ENCODE assay signal across 16 mouse cellular contexts in genomic region chr9:45185250-45185649, GRCm38 (mm10). TPM values are rescaled to one million over a fixed set of nuclear protein-coding genes. Genes with fewer than 3 reads are reported as not detected.
DNase-seq lines count a peak whose midpoint lies in the region; ATAC-seq and TF ChIP-seq lines count a peak whose summit lies in the region.
"Had no signal": no experiment of that assay in that cellular context is flagged by ENCODE, and none has a peak within 500 bp of the region (broad histone marks: within the 10 kb centered on the region; RNA-seq: fewer than 3 reads in every experiment).

No protein-coding gene starts in this region.

- no peaks in the 10 kb centered on the region for H3K36me3 ChIP-seq in forebrain, postnatal 0 days (ENCODE audit: insufficient read depth)
- H3K36me3 ChIP-seq in forebrain, embryonic 15.5 days = no peaks in the 10 kb centered on the region
- no peaks in the 10 kb centered on the region for H3K36me3 ChIP-seq in limb, embryonic 10.5 days
- H3K36me3 ChIP-seq: heart, embryonic 12.5 days; hindbrain, embryonic 13.5 days; limb, embryonic 12.5 days had no signal

- no peak for TF ChIP-seq CTCF in forebrain, postnatal 0 days (IDR thresholded peaks at IDR 0.05; ENCODE audit: low read depth)
- TF ChIP-seq CTCF in layer of hippocampus, adult 2 months (conservative IDR thresholded peaks at IDR 0.05) = no peak

- no peak overlapping the region for H3K9ac ChIP-seq in forebrain, postnatal 0 days
- H3K9ac ChIP-seq in forebrain, embryonic 15.5 days (replicated peaks) = no peak overlapping the region
- H3K9ac ChIP-seq: heart, embryonic 12.5 days; hindbrain, embryonic 13.5 days; limb, embryonic 12.5 days had no signal

- DNase-seq in forebrain, postnatal 0 days = peak; percentile 7
- DNase-seq in layer of hippocampus, adult 2 months (ENCODE audit: low spot score in 2 of 2) = peak; percentile 23 to 59
- peak; percentile 59 to 88 for DNase-seq in left cerebral cortex, postnatal 25 days (ENCODE audit: low spot score in 2 of 2)
- DNase-seq in thymus, postnatal 0 days (ENCODE audit: low spot score) = peak; percentile 66
- no peak for DNase-seq in kidney, postnatal 10 days
- no peak for DNase-seq in gastrocnemius, adult 18-20 months (ENCODE audit: low spot score)
- DNase-seq in limb, embryonic 10.5 days (ENCODE audit: low spot score) = no peak
- DNase-seq: adrenal gland, postnatal 10 days; lung, adult 2 months had no signal

- no peaks in the 10 kb centered on the region for H3K27me3 ChIP-seq in forebrain, postnatal 0 days (ENCODE audit: insufficient read depth, low read length)
- H3K27me3 ChIP-seq in forebrain, embryonic 15.5 days = no peaks in the 10 kb centered on the region
- H3K27me3 ChIP-seq in limb, embryonic 10.5 days (ENCODE audit: low read depth, poor library complexity, severe bottlenecking) = no peaks in the 10 kb centered on the region
- H3K27me3 ChIP-seq: limb, embryonic 12.5 days had no signal

- no peak overlapping the region for H3K4me3 ChIP-seq in forebrain, postnatal 0 days (ENCODE audit: low read depth, low read length)
- no peak overlapping the region for H3K4me3 ChIP-seq in forebrain, embryonic 15.5 days
- H3K4me3 ChIP-seq in layer of hippocampus, adult 2 months = no peak overlapping the region
- no peak overlapping the region for H3K4me3 ChIP-seq in limb, embryonic 10.5 days
- H3K4me3 ChIP-seq: heart, embryonic 12.5 days; hindbrain, embryonic 13.5 days; limb, embryonic 12.5 days; megakaryocyte, embryonic 14.5 days had no signal

- H3K4me1 ChIP-seq in forebrain, postnatal 0 days (ENCODE audit: insufficient read depth) = no peaks in the 10 kb centered on the region
- no peaks in the 10 kb centered on the region for H3K4me1 ChIP-seq in forebrain, embryonic 15.5 days
- peaks cover 5% of the 10 kb centered on the region; the same call in 1 of the 2 replicates for H3K4me1 ChIP-seq in limb, embryonic 10.5 days
- H3K4me1 ChIP-seq: heart, embryonic 12.5 days; hindbrain, embryonic 13.5 days had no signal

- ATAC-seq in forebrain, postnatal 0 days = peak; percentile 34; the same call in 1 of the 2 replicates
- ATAC-seq in forebrain, embryonic 15.5 days (replicated peaks) = no peak

- H3K9me3 ChIP-seq in forebrain, postnatal 0 days (ENCODE audit: low read length) = no peaks in the 10 kb centered on the region
- H3K9me3 ChIP-seq in forebrain, embryonic 15.5 days = no peaks in the 10 kb centered on the region
- no peaks in the 10 kb centered on the region for H3K9me3 ChIP-seq in limb, embryonic 10.5 days (replicated peaks)
- H3K9me3 ChIP-seq: heart, embryonic 12.5 days; hindbrain, embryonic 13.5 days; limb, embryonic 12.5 days had no signal

- H3K27ac ChIP-seq in forebrain, postnatal 0 days (ENCODE audit: low read depth, low read length) = no peak overlapping the region
- H3K27ac ChIP-seq in forebrain, embryonic 15.5 days (replicated peaks) = no peak overlapping the region
- H3K27ac ChIP-seq in layer of hippocampus, adult 2 months = peak overlapping the region; percentile 18; the same call in 1 of the 2 replicates
- no peak overlapping the region for H3K27ac ChIP-seq in limb, embryonic 10.5 days
- H3K27ac ChIP-seq: hindbrain, embryonic 13.5 days; limb, embryonic 12.5 days had no signal

- H3K4me2 ChIP-seq in forebrain, postnatal 0 days (ENCODE audit: low read depth) = no peak overlapping the region
- H3K4me2 ChIP-seq in forebrain, embryonic 15.5 days (replicated peaks) = no peak overlapping the region
- H3K4me2 ChIP-seq: heart, embryonic 12.5 days; hindbrain, embryonic 13.5 days; limb, embryonic 12.5 days had no signal

- 69% methylated on average over 4 of the region's 4 CpGs for WGBS in forebrain, postnatal 0 days
- WGBS in forebrain, embryonic 15.5 days = 79% methylated on average over 4 of the region's 4 CpGs
- WGBS in limb, embryonic 10.5 days = 78% methylated on average over 4 of the region's 4 CpGs

- intact Hi-C loops in left cerebral cortex, postnatal 25 days (cut with DNase I) = loop anchor here (2.0 kb wide), 1 partner anchor 14 kb away; no protein-coding TSS in a partner anchor

RNA-seq across cellular contexts. Expression of gene BC049352, which starts 3.4 kb away (rescaled TPM):
- 0.38 TPM in 1 of 2 replicates, not detected in the other for total RNA-seq in forebrain, postnatal 0 days (2014; rRNA removed)
- polyA plus RNA-seq in forebrain, postnatal 0 days (2015; fragmentation: Nextera tagmentation; extraction: Ambion mirVana) = 0.28 and 0.47 TPM in 2 replicates
- 0.10 TPM in 1 of 2 replicates, not detected in the other for polyA plus RNA-seq in forebrain, embryonic 15.5 days (2015; fragmentation: Nextera tagmentation; extraction: Ambion mirVana)
- under 1 TPM; 0.44 to 0.72 TPM for total RNA-seq in layer of hippocampus, adult 2 months (2021)
- 1 to 10 TPM; 1.1 to 1.5 TPM for total RNA-seq in left cerebral cortex, postnatal 25 days (2021)
- polyA plus RNA-seq in thymus, postnatal 0 days (2015; fragmentation: Nextera tagmentation; extraction: Ambion mirVana) = 0.57 and 0.82 TPM in 2 replicates
- 1 to 10 TPM; 1.2 to 1.7 TPM for total RNA-seq in gastrocnemius, adult 18-20 months (2021)
- polyA plus RNA-seq in limb, embryonic 10.5 days (2016; fragmentation: Nextera tagmentation; extraction: Ambion mirVana) = not detected in 2 replicates
- total RNA-seq: adrenal gland, postnatal 10 days had no signal
- polyA plus RNA-seq: heart, embryonic 12.5 days; kidney, embryonic 14.5 days; limb, embryonic 12.5 days; lung, adult 2 months; stomach, embryonic 14.5 days had no signal

RNA-seq across cellular contexts. Expression of gene Tmprss4, which starts 18.6 kb away (rescaled TPM):
- not detected in 2 replicates for total RNA-seq in forebrain, postnatal 0 days (2014; rRNA removed)
- not detected in 2 replicates for polyA plus RNA-seq in forebrain, postnatal 0 days (2015; fragmentation: Nextera tagmentation; extraction: Ambion mirVana)
- not detected in 2 replicates for polyA plus RNA-seq in forebrain, embryonic 15.5 days (2015; fragmentation: Nextera tagmentation; extraction: Ambion mirVana)
- not detected for total RNA-seq in layer of hippocampus, adult 2 months (2021)
- under 1 TPM in 1 of 2 experiments, not detected in 1; 0.41 TPM for total RNA-seq in left cerebral cortex, postnatal 25 days (2021)
- polyA plus RNA-seq in thymus, postnatal 0 days (2015; fragmentation: Nextera tagmentation; extraction: Ambion mirVana) = 3.6 and 4.9 TPM in 2 replicates
- not detected for total RNA-seq in gastrocnemius, adult 18-20 months (2021)
- 0.26 and 0.43 TPM in 2 replicates for polyA plus RNA-seq in limb, embryonic 10.5 days (2016; fragmentation: Nextera tagmentation; extraction: Ambion mirVana)
- total RNA-seq: adrenal gland, postnatal 10 days had no signal
- polyA plus RNA-seq: heart, embryonic 12.5 days; hindbrain, embryonic 13.5 days; limb, embryonic 12.5 days had no signal

RNA-seq across cellular contexts. Expression of gene Scn4b, which starts 47.1 kb away (rescaled TPM):
- 0.43 and 0.69 TPM in 2 replicates for total RNA-seq in forebrain, postnatal 0 days (2014; rRNA removed)
- polyA plus RNA-seq in forebrain, postnatal 0 days (2015; fragmentation: Nextera tagmentation; extraction: Ambion mirVana) = 0.36 and 0.59 TPM in 2 replicates
- 0.10 and 0.34 TPM in 2 replicates for polyA plus RNA-seq in forebrain, embryonic 15.5 days (2015; fragmentation: Nextera tagmentation; extraction: Ambion mirVana)
- total RNA-seq in layer of hippocampus, adult 2 months (2021) = 10 to 100 TPM; 10.9 to 12.1 TPM
- 100 to 1,000 TPM in 1 of 2 experiments, 10 to 100 TPM in 1; 26.7 to 103 TPM for total RNA-seq in left cerebral cortex, postnatal 25 days (2021)
- polyA plus RNA-seq in thymus, postnatal 0 days (2015; fragmentation: Nextera tagmentation; extraction: Ambion mirVana) = 8.0 and 9.1 TPM in 2 replicates
- total RNA-seq in gastrocnemius, adult 18-20 months (2021) = 100 to 1,000 TPM; 256 to 268 TPM
- polyA plus RNA-seq in limb, embryonic 10.5 days (2016; fragmentation: Nextera tagmentation; extraction: Ambion mirVana) = 2.0 and 4.1 TPM in 2 replicates
- polyA plus RNA-seq: stomach, embryonic 14.5 days had no signal

Comparison
In these comparisons a context has a peak if more than half of its experiments do, and no peak if none do; other contexts are left out.
1. DNase-seq: peak in forebrain, postnatal 0 days (single experiment), layer of hippocampus, adult 2 months (2 of 2), left cerebral cortex, postnatal 25 days (2 of 2) and thymus, postnatal 0 days (single experiment); none in kidney, postnatal 10 days (single experiment), gastrocnemius, adult 18-20 months (single experiment) and limb, embryonic 10.5 days (single experiment).